Mouse (Mus musculus): ENCODE measurements at regions not wholly inside any gene's neighbourhood (a gene's known extent, or its start where the extent isn't known, plus 50 kb on each side); places are given as distances from the start of the nearest gene placed in this dataset.
"Not testable (repeated sequence)": the region's sequence is repeated elsewhere in the genome, so short reads cannot be mapped to it uniquely, and the experiment has no call there.

GRCm38 (mm10) chr12:115404116-115404515 lies 643.4 kb upstream of the Zfp386 start:
- in situ Hi-C loops (cut with MboI; ENCODE audit: low sequenced_read_pairs in 2 of 2, unreplicated experiment in 2 of 2) = no loop called here
- no peak for DNase-seq (ENCODE audit: low read depth, low spot score)
- Histone ChIP-seq H3K4me1 (ENCODE audit: control insufficient read depth in 2 of 2, insufficient read depth in 2 of 2, low read length in 2 of 2, poor library complexity in 1 of 2) (no peaks in the 10 kb centered on the region), H3K4me3 (ENCODE audit: insufficient read depth in 1 of 2, low read depth in 1 of 2, low read length in 2 of 2, poor library complexity in 1 of 2, severe bottlenecking in 1 of 2) (no peak overlapping the region), H3K36me3 (ENCODE audit: control insufficient read depth, insufficient read depth, low read length, poor library complexity, severe bottlenecking) (no peaks in the 10 kb centered on the region), H3K9ac (ENCODE audit: insufficient read depth, low read depth, low read length, poor library complexity, severe bottlenecking) (no peak overlapping the region), H3K9me3 (ENCODE audit: control insufficient read depth, insufficient read depth, low read depth, low read length) (no peaks in the 10 kb centered on the region), H3K27ac (ENCODE audit: insufficient read depth, low read depth, low read length, poor library complexity, severe bottlenecking) (no peak overlapping the region)
- TF ChIP-seq MAFK (IDR thresholded peaks at IDR 0.05; ENCODE audit: insufficient read depth, low read depth, low read length) (no peak), HCFC1 (IDR thresholded peaks at IDR 0.05; ENCODE audit: borderline replicate concordance, insufficient read depth, low read length) (no peak), ZC3H11A (IDR thresholded peaks at IDR 0.05; ENCODE audit: borderline replicate concordance, low read depth, low read length) (no peak), ZNF384 (IDR thresholded peaks at IDR 0.05; ENCODE audit: low read depth, low read length) (no peak), CHD2 (IDR thresholded peaks at IDR 0.05; ENCODE audit: low read depth, low read length) (no peak)

GRCm38 (mm10) chr12:115404657-115405056 lies 642.9 kb upstream of the Zfp386 start:
- Histone ChIP-seq H3K9ac (ENCODE audit: insufficient read depth, low read depth, low read length, poor library complexity, severe bottlenecking) (no peak overlapping the region), H3K9me3 (ENCODE audit: control insufficient read depth, insufficient read depth, low read depth, low read length) (no peaks in the 10 kb centered on the region), H3K4me1 (ENCODE audit: control insufficient read depth in 2 of 2, insufficient read depth in 2 of 2, low read length in 2 of 2, poor library complexity in 1 of 2) (no peaks in the 10 kb centered on the region), H3K36me3 (ENCODE audit: control insufficient read depth, insufficient read depth, low read length, poor library complexity, severe bottlenecking) (no peaks in the 10 kb centered on the region), H3K4me3 (ENCODE audit: insufficient read depth in 1 of 2, low read depth in 1 of 2, low read length in 2 of 2, poor library complexity in 1 of 2, severe bottlenecking in 1 of 2) (no peak overlapping the region), H3K27ac (ENCODE audit: insufficient read depth, low read depth, low read length, poor library complexity, severe bottlenecking) (no peak overlapping the region)
- DNase-seq (ENCODE audit: low read depth, low spot score) = no peak
- in situ Hi-C loops (cut with MboI; ENCODE audit: low sequenced_read_pairs in 2 of 2, unreplicated experiment in 2 of 2) = no loop called here
- TF ChIP-seq CHD2 (IDR thresholded peaks at IDR 0.05; ENCODE audit: low read depth, low read length) (no peak), MAFK (IDR thresholded peaks at IDR 0.05; ENCODE audit: insufficient read depth, low read depth, low read length) (no peak), ZC3H11A (IDR thresholded peaks at IDR 0.05; ENCODE audit: borderline replicate concordance, low read depth, low read length) (no peak), HCFC1 (IDR thresholded peaks at IDR 0.05; ENCODE audit: borderline replicate concordance, insufficient read depth, low read length) (no peak), ZNF384 (IDR thresholded peaks at IDR 0.05; ENCODE audit: low read depth, low read length) (no peak)

- H3K4me1 ChIP-seq (ENCODE audit: control insufficient read depth in 2 of 2, insufficient read depth in 2 of 2, low read length in 2 of 2, poor library complexity in 1 of 2); H3K4me3 ChIP-seq (ENCODE audit: insufficient read depth in 1 of 2, low read depth in 1 of 2, low read length in 2 of 2, poor library complexity in 1 of 2, severe bottlenecking in 1 of 2); in situ Hi-C loops (cut with MboI; ENCODE audit: low sequenced_read_pairs in 2 of 2, unreplicated experiment in 2 of 2); H3K9me3 ChIP-seq (ENCODE audit: control insufficient read depth, insufficient read depth, low read depth, low read length); H3K9ac ChIP-seq (ENCODE audit: insufficient read depth, low read depth, low read length, poor library complexity, severe bottlenecking); H3K36me3 ChIP-seq (ENCODE audit: control insufficient read depth, insufficient read depth, low read length, poor library complexity, severe bottlenecking); H3K27ac ChIP-seq (ENCODE audit: insufficient read depth, low read depth, low read length, poor library complexity, severe bottlenecking); DNase-seq (ENCODE audit: low read depth, low spot score): not testable (repeated sequence)
Observed at GRCm38 (mm10) chr12:115446247-115446646, 601.3 kb upstream of the Zfp386 start.

GRCm38 (mm10) chr12:115452626-115453025 lies 594.9 kb upstream of the Zfp386 start:
- H3K4me1 ChIP-seq (ENCODE audit: control insufficient read depth in 2 of 2, insufficient read depth in 2 of 2, low read length in 2 of 2, poor library complexity in 1 of 2); DNase-seq (ENCODE audit: low read depth, low spot score); H3K36me3 ChIP-seq (ENCODE audit: control insufficient read depth, insufficient read depth, low read length, poor library complexity, severe bottlenecking); H3K27ac ChIP-seq (ENCODE audit: insufficient read depth, low read depth, low read length, poor library complexity, severe bottlenecking); H3K9me3 ChIP-seq (ENCODE audit: control insufficient read depth, insufficient read depth, low read depth, low read length); H3K9ac ChIP-seq (ENCODE audit: insufficient read depth, low read depth, low read length, poor library complexity, severe bottlenecking); in situ Hi-C loops (cut with MboI; ENCODE audit: low sequenced_read_pairs in 2 of 2, unreplicated experiment in 2 of 2); H3K4me3 ChIP-seq (ENCODE audit: insufficient read depth in 1 of 2, low read depth in 1 of 2, low read length in 2 of 2, poor library complexity in 1 of 2, severe bottlenecking in 1 of 2): not testable (repeated sequence)

GRCm38 (mm10) chr12:115464777-115465176 lies 582.7 kb upstream of the Zfp386 start:
- H3K4me3 ChIP-seq (ENCODE audit: insufficient read depth in 1 of 2, low read depth in 1 of 2, low read length in 2 of 2, poor library complexity in 1 of 2, severe bottlenecking in 1 of 2); H3K4me1 ChIP-seq (ENCODE audit: control insufficient read depth in 2 of 2, insufficient read depth in 2 of 2, low read length in 2 of 2, poor library complexity in 1 of 2); DNase-seq (ENCODE audit: low read depth, low spot score); H3K36me3 ChIP-seq (ENCODE audit: control insufficient read depth, insufficient read depth, low read length, poor library complexity, severe bottlenecking); H3K9me3 ChIP-seq (ENCODE audit: control insufficient read depth, insufficient read depth, low read depth, low read length); H3K27ac ChIP-seq (ENCODE audit: insufficient read depth, low read depth, low read length, poor library complexity, severe bottlenecking); in situ Hi-C loops (cut with MboI; ENCODE audit: low sequenced_read_pairs in 2 of 2, unreplicated experiment in 2 of 2); H3K9ac ChIP-seq (ENCODE audit: insufficient read depth, low read depth, low read length, poor library complexity, severe bottlenecking): not testable (repeated sequence)

GRCm38 (mm10) chr12:115468015-115468414 lies 579.5 kb upstream of the Zfp386 start:
- DNase-seq (ENCODE audit: low read depth, low spot score); H3K36me3 ChIP-seq (ENCODE audit: control insufficient read depth, insufficient read depth, low read length, poor library complexity, severe bottlenecking); in situ Hi-C loops (cut with MboI; ENCODE audit: low sequenced_read_pairs in 2 of 2, unreplicated experiment in 2 of 2); H3K9me3 ChIP-seq (ENCODE audit: control insufficient read depth, insufficient read depth, low read depth, low read length); H3K4me3 ChIP-seq (ENCODE audit: insufficient read depth in 1 of 2, low read depth in 1 of 2, low read length in 2 of 2, poor library complexity in 1 of 2, severe bottlenecking in 1 of 2); H3K4me1 ChIP-seq (ENCODE audit: control insufficient read depth in 2 of 2, insufficient read depth in 2 of 2, low read length in 2 of 2, poor library complexity in 1 of 2); H3K9ac ChIP-seq (ENCODE audit: insufficient read depth, low read depth, low read length, poor library complexity, severe bottlenecking); H3K27ac ChIP-seq (ENCODE audit: insufficient read depth, low read depth, low read length, poor library complexity, severe bottlenecking): not testable (repeated sequence)

GRCm38 (mm10) chr12:115468569-115468968 lies 579.0 kb upstream of the Zfp386 start:
- H3K4me1 ChIP-seq (ENCODE audit: control insufficient read depth in 2 of 2, insufficient read depth in 2 of 2, low read length in 2 of 2, poor library complexity in 1 of 2); in situ Hi-C loops (cut with MboI; ENCODE audit: low sequenced_read_pairs in 2 of 2, unreplicated experiment in 2 of 2); H3K36me3 ChIP-seq (ENCODE audit: control insufficient read depth, insufficient read depth, low read length, poor library complexity, severe bottlenecking); H3K9me3 ChIP-seq (ENCODE audit: control insufficient read depth, insufficient read depth, low read depth, low read length); H3K4me3 ChIP-seq (ENCODE audit: insufficient read depth in 1 of 2, low read depth in 1 of 2, low read length in 2 of 2, poor library complexity in 1 of 2, severe bottlenecking in 1 of 2); H3K27ac ChIP-seq (ENCODE audit: insufficient read depth, low read depth, low read length, poor library complexity, severe bottlenecking); H3K9ac ChIP-seq (ENCODE audit: insufficient read depth, low read depth, low read length, poor library complexity, severe bottlenecking); DNase-seq (ENCODE audit: low read depth, low spot score): not testable (repeated sequence)

Data from ES-E14 (cell line).